ENCODE assay signal across 26 mouse cellular contexts in the genomic region with DNA sequence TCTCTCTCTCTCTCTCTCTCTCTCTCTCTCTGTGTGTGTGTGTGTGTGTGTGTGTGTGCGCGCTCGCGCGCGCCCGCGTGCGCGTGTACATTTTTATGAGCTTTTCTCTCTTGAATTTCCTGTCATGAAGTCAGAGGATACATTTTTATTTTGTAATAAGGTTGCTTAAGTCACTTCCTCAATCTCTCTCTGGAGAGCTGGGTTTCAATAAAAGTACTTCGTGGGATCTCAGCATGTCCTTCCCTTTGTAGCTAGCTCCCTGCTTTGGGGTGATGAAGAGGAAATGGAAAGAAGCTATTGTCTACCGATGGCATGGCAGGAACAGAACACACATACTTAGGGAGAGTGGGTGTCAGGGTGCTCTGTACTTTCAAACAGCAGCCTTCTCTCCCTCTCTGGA.
DNase-seq lines count a peak whose midpoint lies in the region; ATAC-seq and TF ChIP-seq lines count a peak whose summit lies in the region.
"Had no signal": no experiment of that assay in that cellular context is flagged by ENCODE, and none has a peak within 500 bp of the region (broad histone marks: within the 10 kb centered on the region; RNA-seq: fewer than 3 reads in every experiment).

No protein-coding gene starts in this region.

- H3K9ac ChIP-seq in liver, adult 2 months (ENCODE audit: low read depth, low read length) = no peak overlapping the region
- no peak overlapping the region for H3K9ac ChIP-seq in liver, embryonic 11.5 days (ENCODE audit: low read depth, low read length)
- H3K9ac ChIP-seq in neural tube, embryonic 14.5 days (replicated peaks; ENCODE audit: low read depth, low read length) = no peak overlapping the region
- no peak overlapping the region for H3K9ac ChIP-seq in midbrain, embryonic 13.5 days (replicated peaks)
- H3K9ac ChIP-seq: embryonic facial prominence, embryonic 13.5 days; forebrain, embryonic 12.5 days; heart, embryonic 15.5 days; hindbrain, embryonic 14.5 days; liver, embryonic 13.5 days; stomach, embryonic 15.5 days had no signal

- no peak overlapping the region for H3K4me2 ChIP-seq in liver, embryonic 11.5 days
- no peak overlapping the region for H3K4me2 ChIP-seq in neural tube, embryonic 14.5 days (ENCODE audit: low read depth, low read length)
- H3K4me2 ChIP-seq in midbrain, embryonic 13.5 days (replicated peaks) = no peak overlapping the region
- H3K4me2 ChIP-seq: embryonic facial prominence, embryonic 13.5 days; forebrain, embryonic 12.5 days; heart, embryonic 15.5 days; hindbrain, embryonic 14.5 days; liver, embryonic 13.5 days; stomach, embryonic 15.5 days had no signal

- ATAC-seq in liver, embryonic 11.5 days (replicated peaks; ENCODE audit: low FRiP score) = no peak
- no peak for ATAC-seq in neural tube, embryonic 14.5 days (ENCODE audit: low read depth)
- no peak for ATAC-seq in midbrain, embryonic 13.5 days
- ATAC-seq: inflammation-experienced regulatory T-cells, adult 6 months had no signal

- H3K4me1 ChIP-seq in liver, adult 2 months (ENCODE audit: control insufficient read depth, insufficient read depth, low read length) = no peaks in the 10 kb centered on the region
- H3K4me1 ChIP-seq in liver, embryonic 11.5 days (replicated peaks; ENCODE audit: control insufficient read depth, insufficient read depth, low read length) = no peaks in the 10 kb centered on the region
- peaks cover 14% of the 10 kb centered on the region for H3K4me1 ChIP-seq in bone marrow macrophage, adult 2 months (ENCODE audit: control insufficient read depth, insufficient read depth, low read length)
- peaks cover 32% of the 10 kb centered on the region for H3K4me1 ChIP-seq in limb, embryonic 10.5 days
- peaks cover 17% of the 10 kb centered on the region for H3K4me1 ChIP-seq in neural tube, embryonic 14.5 days (ENCODE audit: control insufficient read depth, insufficient read depth, low read length)
- H3K4me1 ChIP-seq in midbrain, embryonic 13.5 days (replicated peaks) = peaks cover 14% of the 10 kb centered on the region
- H3K4me1 ChIP-seq: heart, embryonic 15.5 days; liver, embryonic 13.5 days had no signal

- TF ChIP-seq POLR2A in liver, adult 2 months (IDR thresholded peaks at IDR 0.05; ENCODE audit: extremely low read depth, insufficient read depth, low read length) = no peak
- TF ChIP-seq POLR2A in bone marrow macrophage, adult 2 months (IDR thresholded peaks at IDR 0.05; ENCODE audit: borderline replicate concordance, low read depth, low read length) = no peak

- WGBS in liver, adult 2 months = 85% methylated on average over 12 of the region's 12 CpGs
- WGBS in liver, embryonic 11.5 days = 83% methylated on average over 12 of the region's 12 CpGs
- 91% methylated on average over 12 of the region's 12 CpGs for WGBS in limb, embryonic 10.5 days
- WGBS in neural tube, embryonic 14.5 days = 69% methylated on average over 12 of the region's 12 CpGs
- 91% methylated on average over 12 of the region's 12 CpGs for WGBS in midbrain, embryonic 13.5 days

- TF ChIP-seq CTCF in liver, adult 2 months (IDR thresholded peaks at IDR 0.05; ENCODE audit: low read depth, low read length) = no peak
- TF ChIP-seq CTCF in bone marrow macrophage, adult 2 months (IDR thresholded peaks at IDR 0.05; ENCODE audit: low read depth, low read length) = no peak

- no peaks in the 10 kb centered on the region for H3K79me2 ChIP-seq in liver, adult 2 months (ENCODE audit: control insufficient read depth, insufficient read depth, low read length)

- H3K4me3 ChIP-seq in liver, adult 2 months (ENCODE audit: insufficient read depth, low read depth, low read length) = no peak overlapping the region
- H3K4me3 ChIP-seq in liver, embryonic 11.5 days (ENCODE audit: low read depth, low read length) = no peak overlapping the region
- no peak overlapping the region for H3K4me3 ChIP-seq in bone marrow macrophage, adult 2 months (ENCODE audit: insufficient read depth, low read length)
- H3K4me3 ChIP-seq in limb, embryonic 10.5 days = no peak overlapping the region
- H3K4me3 ChIP-seq in neural tube, embryonic 14.5 days (ENCODE audit: low read depth, low read length) = no peak overlapping the region
- H3K4me3 ChIP-seq in midbrain, embryonic 13.5 days (replicated peaks) = no peak overlapping the region
- H3K4me3 ChIP-seq: embryonic facial prominence, embryonic 13.5 days; erythroblast, embryonic 14.5 days; forebrain, embryonic 12.5 days; heart, embryonic 15.5 days; left cerebral cortex, adult 2 months; liver, embryonic 13.5 days; stomach, embryonic 15.5 days had no signal

- no peaks in the 10 kb centered on the region for H3K9me3 ChIP-seq in liver, embryonic 11.5 days (ENCODE audit: control insufficient read depth, low read length)
- H3K9me3 ChIP-seq in limb, embryonic 10.5 days (replicated peaks) = no peaks in the 10 kb centered on the region
- no peaks in the 10 kb centered on the region for H3K9me3 ChIP-seq in neural tube, embryonic 14.5 days (ENCODE audit: control insufficient read depth, low read length)
- H3K9me3 ChIP-seq in midbrain, embryonic 13.5 days = no peaks in the 10 kb centered on the region
- H3K9me3 ChIP-seq: embryonic facial prominence, embryonic 13.5 days; forebrain, embryonic 12.5 days; heart, embryonic 15.5 days; liver, embryonic 13.5 days; stomach, embryonic 15.5 days had no signal

- DNase-seq in liver, adult 2 months (ENCODE audit: extremely low read depth, low read depth, low spot score) = peak; percentile 6
- DNase-seq in liver, embryonic 11.5 days (ENCODE audit: low spot score) = no peak
- DNase-seq in limb, embryonic 10.5 days (ENCODE audit: low spot score) = no peak
- DNase-seq in spleen, postnatal 10 days (ENCODE audit: low spot score in 2 of 2) = no peak
- DNase-seq: adrenal gland, postnatal 25 days; cerebellum, adult 11 months; cerebellum, postnatal 14 days; heart, postnatal 36 days; kidney, adult 2 months; left cerebral cortex, postnatal 4 days; liver, embryonic 13.5 days; lung, adult 2 months; right cerebral cortex, postnatal 25 days; thymus, adult 18-20 months; thymus, postnatal 36 days had no signal

- no peaks in the 10 kb centered on the region for H3K27me3 ChIP-seq in liver, adult 2 months (ENCODE audit: control insufficient read depth, insufficient read depth, low read length)
- no peaks in the 10 kb centered on the region for H3K27me3 ChIP-seq in liver, embryonic 11.5 days (replicated peaks; ENCODE audit: control insufficient read depth, insufficient read depth, low read length)
- H3K27me3 ChIP-seq in limb, embryonic 10.5 days (ENCODE audit: low read depth, poor library complexity, severe bottlenecking) = no peaks in the 10 kb centered on the region
- H3K27me3 ChIP-seq in neural tube, embryonic 14.5 days (ENCODE audit: control insufficient read depth, insufficient read depth, low read length) = no peaks in the 10 kb centered on the region
- H3K27me3 ChIP-seq in midbrain, embryonic 13.5 days = no peaks in the 10 kb centered on the region
- H3K27me3 ChIP-seq: embryonic facial prominence, embryonic 13.5 days; forebrain, embryonic 12.5 days; heart, embryonic 15.5 days; liver, embryonic 13.5 days; stomach, embryonic 15.5 days had no signal

- no peak overlapping the region for H3K27ac ChIP-seq in liver, adult 2 months (replicated peaks; ENCODE audit: insufficient read depth, low read depth, low read length)
- H3K27ac ChIP-seq in liver, embryonic 11.5 days (ENCODE audit: low read depth, low read length) = no peak overlapping the region
- H3K27ac ChIP-seq in bone marrow macrophage, adult 2 months (ENCODE audit: insufficient read depth, low read depth, low read length) = peak overlapping the region; percentile 72
- peak overlapping the region; percentile 38; the same call in 1 of the 2 replicates for H3K27ac ChIP-seq in limb, embryonic 10.5 days
- 0 out of 2 replicates have a peak overlapping the region, but pooled peaks have one; percentile 30 for H3K27ac ChIP-seq in neural tube, embryonic 14.5 days (ENCODE audit: low read depth, low read length)
- no peak overlapping the region for H3K27ac ChIP-seq in midbrain, embryonic 13.5 days
- H3K27ac ChIP-seq: embryonic facial prominence, embryonic 13.5 days; forebrain, embryonic 12.5 days; heart, embryonic 15.5 days; hindbrain, embryonic 14.5 days; left cerebral cortex, adult 2 months; liver, embryonic 13.5 days; stomach, embryonic 15.5 days had no signal

- H3K36me3 ChIP-seq in liver, adult 2 months (ENCODE audit: control insufficient read depth, insufficient read depth, low read length) = no peaks in the 10 kb centered on the region
- H3K36me3 ChIP-seq in liver, embryonic 11.5 days (ENCODE audit: control insufficient read depth, insufficient read depth, low read length) = no peaks in the 10 kb centered on the region
- no peaks in the 10 kb centered on the region for H3K36me3 ChIP-seq in limb, embryonic 10.5 days
- no peaks in the 10 kb centered on the region for H3K36me3 ChIP-seq in neural tube, embryonic 14.5 days (ENCODE audit: control insufficient read depth, insufficient read depth, low read length)
- H3K36me3 ChIP-seq in midbrain, embryonic 13.5 days = no peaks in the 10 kb centered on the region
- H3K36me3 ChIP-seq: embryonic facial prominence, embryonic 13.5 days; forebrain, embryonic 12.5 days; heart, embryonic 15.5 days; liver, embryonic 13.5 days; stomach, embryonic 15.5 days had no signal

Comparison
In these comparisons a context has a peak if more than half of its experiments do, and no peak if none do; other contexts are left out.
1. H3K27ac ChIP-seq: peak in bone marrow macrophage, adult 2 months (single experiment), limb, embryonic 10.5 days (single experiment) and neural tube, embryonic 14.5 days (single experiment); none in liver, adult 2 months (single experiment), liver, embryonic 11.5 days (single experiment) and midbrain, embryonic 13.5 days (single experiment).